Mouse (Mus musculus) spleen, adult 2 months (tissue): ENCODE measurements around the gene Asb15.

Experiments used
- CTCF ChIP-seq: fragments of 200-500 bp; IDR thresholded peaks from 2 replicates; pipeline ENCODE4 v1.5.1; 2011; ENCODE audit warnings: mild to moderate bottlenecking, inconsistent platforms; ENCODE audit not compliant: insufficient read depth, insufficient read length, insufficient replicate concordance; ENCODE audit errors: extremely low read depth
- POLR2A ChIP-seq: fragments of 200-500 bp; IDR thresholded peaks from 2 replicates; pipeline ENCODE4 v1.6.1; 2011; ENCODE audit warnings: low read depth, low read length, inconsistent platforms

GRCm38 (mm10) chr6:24620936-24621335 lies 93.0 kb downstream of the Asb15 start:
- TF ChIP-seq CTCF (no peak), POLR2A (no peak)
